Mouse (Mus musculus): ENCODE measurements around the gene a.

GRCm38 (mm10) chr2:154742911-154743819 lies 48.0 kb upstream of the a start:
- TF ChIP-seq CTCF (IDR thresholded peaks at IDR 0.05; ENCODE audit: insufficient read depth, low read depth, low read length) = no peak
- no peak for TF ChIP-seq POLR2A (IDR thresholded peaks at IDR 0.05; ENCODE audit: insufficient read depth, low read depth, low read length)
